Comparison of ENCODE assay signal across 20 mouse cellular contexts in the genomic region with DNA sequence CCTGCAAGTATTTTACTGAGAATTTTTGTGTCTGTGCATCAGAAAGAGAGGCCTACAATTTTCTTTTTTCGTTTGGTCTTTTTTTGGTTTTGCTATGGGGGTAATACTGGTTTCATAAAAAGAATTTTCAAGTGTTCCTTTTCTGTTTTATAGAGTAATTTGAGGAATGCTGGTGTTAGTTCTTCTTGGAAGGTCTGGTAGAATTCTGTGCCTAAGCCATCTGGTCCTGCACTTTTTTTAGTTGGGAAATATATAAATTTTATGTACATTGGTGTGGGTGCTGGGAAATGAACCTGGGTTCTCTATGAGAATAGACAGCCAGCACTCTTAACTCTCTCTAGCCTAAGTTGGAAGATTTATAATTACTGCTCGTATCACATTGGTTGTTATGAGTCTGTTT. TPM values are rescaled to one million over a fixed set of nuclear protein-coding genes. Genes with fewer than 3 reads are reported as not detected.
"Had no signal": no experiment of that assay in that cellular context is flagged by ENCODE, and none has a peak within 500 bp of the region (broad histone marks: within the 10 kb centered on the region; RNA-seq: fewer than 3 reads in every experiment).

No protein-coding gene starts in this region.

- H3K27ac ChIP-seq: midbrain, embryonic 10.5 days; midbrain, embryonic 12.5 days; neural tube, embryonic 13.5 days; neural tube, embryonic 15.5 days had no signal

- H3K27me3 ChIP-seq: midbrain, embryonic 12.5 days; neural tube, embryonic 13.5 days; neural tube, embryonic 15.5 days had no signal

- H3K36me3 ChIP-seq: neural tube, embryonic 13.5 days; neural tube, embryonic 15.5 days had no signal

- H3K4me1 ChIP-seq: midbrain, embryonic 10.5 days; midbrain, embryonic 12.5 days; neural tube, embryonic 13.5 days; neural tube, embryonic 15.5 days had no signal

- DNase-seq: lung, adult 18-20 months; lung, embryonic 14.5 days; lung, postnatal 10 days; lung, postnatal 4 days; midbrain, embryonic 14.5 days; retina, postnatal 1 day; right cerebral cortex, postnatal 25 days; right cerebral cortex, postnatal 4 days; spleen, adult 18-20 months; thymus, adult 2 months; thymus, postnatal 25 days; thymus, postnatal 4 days had no signal

- H3K4me3 ChIP-seq: midbrain, embryonic 10.5 days; midbrain, embryonic 12.5 days; myocyte; neural tube, embryonic 13.5 days; neural tube, embryonic 15.5 days had no signal

RNA-seq across cellular contexts. Expression of a gene that starts 27.0 kb away (rescaled TPM):
- total RNA-seq: megakaryocyte, adult 5-6 weeks; megakaryocyte-erythroid progenitor cell, adult 5-6 weeks had no signal

RNA-seq across cellular contexts. Expression of a gene that starts 41.9 kb away (rescaled TPM):
- total RNA-seq: megakaryocyte, adult 5-6 weeks; megakaryocyte-erythroid progenitor cell, adult 5-6 weeks had no signal
- polyA plus RNA-seq: small intestine, adult 2 months; thymus, adult 2 months had no signal
